Mouse (Mus musculus) G1E (cell line): ENCODE data around the gene Kcnip1. TPM values are rescaled to one million over a fixed set of nuclear protein-coding genes. Genes with fewer than 3 reads are reported as not detected.

Experiments
- ATAC-seq: 2 replicates; pipeline ENCODE4 v1.8.0; 2016; ENCODE audit warnings: mild to moderate bottlenecking; ENCODE audit not compliant: insufficient number of reproducible peaks, poor library complexity, low FRiP score, severe bottlenecking; ENCODE audit errors: extremely low read depth
- DNase-seq: peaks from one replicate; pipeline ENCODE4 v3.0.0; 2012; ENCODE audit warnings: low spot score
- H3K27me3 ChIP-seq: 2 replicates; pipeline ENCODE4 v1.6.1; 2012; ENCODE audit warnings: mild to moderate bottlenecking, low read length, inconsistent platforms; ENCODE audit not compliant: insufficient read depth
- H3K36me3 ChIP-seq: replicated peaks from 2 replicates; pipeline ENCODE3; 2012; ENCODE audit warnings: mild to moderate bottlenecking, inconsistent platforms
- H3K4me1 ChIP-seq: 2 replicates; pipeline ENCODE4 v1.6.1; 2012; ENCODE audit warnings: low read depth, low read length, inconsistent platforms, mixed read lengths; ENCODE audit not compliant: insufficient read depth
- H3K4me3 ChIP-seq: 2 replicates; pipeline ENCODE4 v1.5.1; 2012; ENCODE audit warnings: low read depth, mild to moderate bottlenecking, inconsistent platforms, low read length, moderate library complexity, mixed read lengths
- H3K9me3 ChIP-seq: replicated peaks from 2 replicates; pipeline ENCODE4 v1.6.1; 2012; ENCODE audit warnings: inconsistent platforms
- CTCF ChIP-seq: IDR thresholded peaks from 2 replicates; pipeline ENCODE4 v1.5.1; 2012; ENCODE audit warnings: low read depth, low read length, inconsistent platforms, mixed read lengths
- GATA1 ChIP-seq: IDR thresholded peaks from 2 replicates; pipeline ENCODE4 v1.6.1; 2012; ENCODE audit warnings: borderline replicate concordance, low read length, inconsistent platforms, mixed read lengths
- GATA2 ChIP-seq: IDR thresholded peaks from 2 replicates; pipeline ENCODE4 v1.6.1; 2012; ENCODE audit warnings: low read depth, low read length, inconsistent platforms, borderline replicate concordance
- POLR2AphosphoS5 ChIP-seq: IDR thresholded peaks from 2 replicates; pipeline ENCODE4 v1.6.1; 2012; ENCODE audit warnings: low read depth, low read length, inconsistent platforms; ENCODE audit not compliant: insufficient replicate concordance
- TAL1 ChIP-seq: conservative IDR thresholded peaks from 2 replicates; pipeline ENCODE4 v1.6.1; 2012; ENCODE audit warnings: low read depth, low read length, inconsistent platforms, mixed read lengths
- polyA plus RNA-seq: library from polyadenylated mRNA; stranded (reverse); fragments of >175 nt; gene quantifications from 2 replicates; pipeline ENCODE4 v1.2.3, GENCODE M21; 2012
- total RNA-seq, 2 experiments: library from RNA; stranded (forward) in 1 of 2; stranded (reverse) in 1 of 2; fragments of 200-1000 nt in 1 of 2; fragments of >200 nt in 1 of 2; fragmentation: Nextera tagmentation in 1 of 2; gene quantifications; 2 replicates each; pipeline ENCODE4 v1.2.3; 2014 to 2017

Gene Kcnip1
- total and polyA plus RNA-seq, 3 experiments, result 0.27 TPM; not detected in 2

DNA sequence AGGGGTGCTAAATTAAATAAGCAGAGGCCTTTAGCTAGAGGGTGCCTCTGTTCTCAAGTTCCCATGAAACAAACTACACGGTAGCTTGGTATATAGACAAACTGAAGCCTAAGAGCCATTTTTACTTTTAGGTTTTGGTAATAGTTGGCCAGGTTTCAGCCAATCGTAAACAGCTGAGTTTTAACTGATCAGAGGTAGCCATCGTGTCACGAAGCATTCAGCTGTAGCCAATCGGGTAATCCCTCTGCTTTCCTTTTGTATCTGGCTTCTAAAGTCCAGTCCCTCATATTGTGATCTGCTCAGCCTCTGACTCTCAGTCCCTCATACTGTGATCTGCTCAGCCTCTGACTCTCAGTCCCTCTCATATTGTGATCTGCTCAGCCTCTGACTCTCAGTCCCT, 36.7 kb upstream of the Kcnip1 start:
- Histone ChIP-seq H3K9me3 (0 out of 2 replicates have a peak, but pooled peaks cover 5% of the 10 kb centered on the region), H3K36me3 (no peaks in the 10 kb centered on the region), H3K4me3 (no peak overlapping the region), H3K4me1 (peaks cover 34% of the 10 kb centered on the region), H3K27me3 (no peaks in the 10 kb centered on the region)
- DNase-seq (no peak), ATAC-seq (no peak)
- TF ChIP-seq CTCF, result no peak
- TF ChIP-seq TAL1, result no peak
- no peak for TF ChIP-seq GATA2
- TF ChIP-seq POLR2AphosphoS5, result no peak
- TF ChIP-seq GATA1, result no peak

DNA sequence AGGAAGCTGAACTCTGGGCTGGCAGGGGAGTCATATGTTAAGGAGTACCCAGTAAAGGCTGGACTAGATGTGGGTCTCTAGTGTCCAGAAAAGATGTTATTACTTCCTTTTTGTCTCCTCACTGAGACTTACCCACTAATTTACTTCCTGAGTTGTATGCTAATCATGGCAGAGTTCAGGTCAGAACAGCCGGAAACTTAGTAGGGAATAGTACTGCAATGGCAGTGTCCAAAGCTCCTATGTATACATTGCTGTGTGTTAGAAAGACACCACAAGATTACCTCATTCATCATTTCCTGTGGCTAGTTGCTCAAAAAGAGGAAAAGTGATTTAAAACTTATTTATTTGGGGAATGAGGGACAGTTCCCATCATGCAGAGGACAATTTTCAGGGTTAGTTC, 32.1 kb upstream of the Kcnip1 start:
- peaks cover 15% of the 10 kb centered on the region for H3K4me1 ChIP-seq
- H3K4me3 ChIP-seq, result no peak overlapping the region
- no peaks in the 10 kb centered on the region for H3K27me3 ChIP-seq
- DNase-seq, result no peak
- ATAC-seq, result no peak
- H3K9me3 ChIP-seq, result 0 out of 2 replicates have a peak, but pooled peaks cover 10% of the 10 kb centered on the region
- TF ChIP-seq TAL1, result no peak
- no peak for TF ChIP-seq POLR2AphosphoS5
- no peak for TF ChIP-seq GATA2
- TF ChIP-seq CTCF, result no peak
- no peak for TF ChIP-seq GATA1
- H3K36me3 ChIP-seq, result no peaks in the 10 kb centered on the region

DNA sequence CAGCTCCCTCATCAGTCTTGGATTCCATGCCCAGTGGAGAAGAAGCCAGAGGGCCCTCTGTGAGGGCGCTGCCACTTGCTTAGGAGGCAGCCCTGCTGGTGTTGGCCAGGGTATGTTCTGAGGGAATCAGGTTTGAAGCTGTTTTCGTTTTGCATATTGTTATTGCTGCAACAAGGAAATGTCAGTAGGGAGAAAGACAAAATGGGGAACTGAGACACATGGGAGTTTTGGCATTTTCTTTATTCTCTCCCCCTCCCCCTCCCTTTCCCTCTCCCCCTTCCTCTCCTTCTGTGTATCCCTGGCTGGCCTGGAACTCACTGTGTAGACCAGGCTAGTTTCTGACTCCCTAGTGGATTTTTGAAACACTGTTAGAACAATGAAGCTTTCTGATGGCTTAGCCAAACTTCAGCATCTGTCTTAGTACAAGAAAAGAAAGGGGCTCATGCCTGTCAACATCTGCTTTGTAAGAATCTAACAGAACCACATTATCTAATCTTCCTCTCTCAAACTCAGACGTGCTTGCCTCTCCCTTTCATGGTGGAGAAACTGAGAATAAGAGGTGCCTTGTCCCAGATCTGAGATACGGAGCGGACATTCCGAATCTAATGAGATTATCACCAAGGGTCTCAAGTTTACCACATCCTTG, 19.2 kb upstream of the Kcnip1 start:
- TF ChIP-seq CTCF (no peak), GATA2 (no peak), GATA1 (no peak), TAL1 (no peak), POLR2AphosphoS5 (no peak)
- H3K4me3 ChIP-seq, result no peak overlapping the region
- H3K9me3 ChIP-seq, result peaks cover 7% of the 10 kb centered on the region; the same call in 1 of the 2 replicates
- no peaks in the 10 kb centered on the region for H3K27me3 ChIP-seq
- DNase-seq (no peak), ATAC-seq (no peak)
- H3K36me3 ChIP-seq, result no peaks in the 10 kb centered on the region
- peaks cover 32% of the 10 kb centered on the region for H3K4me1 ChIP-seq

DNA sequence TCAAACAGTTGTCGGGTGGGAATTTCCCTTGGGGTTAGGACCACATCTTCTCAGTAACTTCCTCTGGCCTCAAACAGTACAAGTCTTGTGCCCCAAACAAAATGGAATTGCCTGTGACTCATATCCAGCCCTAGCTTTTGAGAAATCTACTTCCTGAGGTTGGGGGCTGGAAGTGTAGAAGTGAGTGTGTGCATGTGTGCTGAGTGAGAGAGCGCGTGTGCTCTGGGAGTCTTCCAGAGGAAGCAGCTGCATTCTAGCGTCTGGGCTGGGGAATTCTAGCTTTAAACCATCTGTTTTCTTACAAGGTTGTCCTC, 17.9 kb upstream of the Kcnip1 start:
- TF ChIP-seq TAL1 (no peak), POLR2AphosphoS5 (no peak), GATA1 (no peak), GATA2 (no peak)
- ATAC-seq, result no peak

DNA sequence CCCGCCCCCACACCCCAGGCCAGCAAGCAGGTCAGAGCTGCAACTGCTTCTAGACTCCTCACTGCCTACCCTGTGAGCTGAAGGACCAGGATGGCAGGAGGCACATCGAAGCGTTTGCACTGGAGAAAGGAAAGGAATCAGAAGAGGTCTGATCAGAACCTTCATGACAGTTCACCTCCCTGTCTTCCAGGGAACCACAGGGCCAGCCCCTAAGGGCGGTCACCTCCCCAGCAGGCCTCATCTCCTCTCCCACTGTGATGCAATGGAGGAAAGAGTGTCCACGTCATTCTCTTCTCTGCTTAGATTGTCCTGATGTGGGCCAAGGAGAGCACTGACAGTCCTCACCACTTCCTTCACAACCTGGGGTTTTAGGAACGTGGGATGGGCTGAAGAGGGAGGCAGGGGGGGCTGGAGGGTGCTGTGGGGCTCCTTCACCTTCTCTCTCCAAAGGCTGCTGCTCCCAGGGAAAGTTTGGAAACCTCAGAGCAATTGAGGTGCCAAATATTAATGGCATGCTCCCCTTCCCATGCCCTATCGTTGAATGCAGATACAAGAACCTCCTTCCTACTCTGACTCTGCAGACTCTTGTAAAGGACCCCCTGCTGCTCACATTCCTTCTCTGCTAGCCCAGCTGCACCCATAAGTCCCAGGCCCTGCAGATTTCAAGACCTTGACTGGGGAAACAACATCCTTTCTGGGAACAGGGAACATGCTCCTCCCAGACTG, 17.3 kb upstream of the Kcnip1 start:
- no peak for DNase-seq
- Histone ChIP-seq H3K9me3 (peaks cover 13% of the 10 kb centered on the region; the same call in 1 of the 2 replicates), H3K36me3 (no peaks in the 10 kb centered on the region), H3K4me3 (peak overlapping the region; percentile 23; the same call in 1 of the 2 replicates), H3K27me3 (no peaks in the 10 kb centered on the region), H3K4me1 (peaks cover 43% of the 10 kb centered on the region)
- no peak for ATAC-seq
- TF ChIP-seq GATA1, result no peak
- no peak for TF ChIP-seq GATA2
- no peak for TF ChIP-seq CTCF
- TF ChIP-seq POLR2AphosphoS5, result no peak
- TF ChIP-seq TAL1, result no peak

More for the DNA sequence above, 17.9 kb upstream of the Kcnip1 start:
- Histone ChIP-seq H3K36me3 (no peaks in the 10 kb centered on the region), H3K4me3 (no peak overlapping the region), H3K27me3 (no peaks in the 10 kb centered on the region), H3K4me1 (peaks cover 39% of the 10 kb centered on the region), H3K9me3 (peaks cover 10% of the 10 kb centered on the region; the same call in 1 of the 2 replicates)
- DNase-seq, result no peak

DNA sequence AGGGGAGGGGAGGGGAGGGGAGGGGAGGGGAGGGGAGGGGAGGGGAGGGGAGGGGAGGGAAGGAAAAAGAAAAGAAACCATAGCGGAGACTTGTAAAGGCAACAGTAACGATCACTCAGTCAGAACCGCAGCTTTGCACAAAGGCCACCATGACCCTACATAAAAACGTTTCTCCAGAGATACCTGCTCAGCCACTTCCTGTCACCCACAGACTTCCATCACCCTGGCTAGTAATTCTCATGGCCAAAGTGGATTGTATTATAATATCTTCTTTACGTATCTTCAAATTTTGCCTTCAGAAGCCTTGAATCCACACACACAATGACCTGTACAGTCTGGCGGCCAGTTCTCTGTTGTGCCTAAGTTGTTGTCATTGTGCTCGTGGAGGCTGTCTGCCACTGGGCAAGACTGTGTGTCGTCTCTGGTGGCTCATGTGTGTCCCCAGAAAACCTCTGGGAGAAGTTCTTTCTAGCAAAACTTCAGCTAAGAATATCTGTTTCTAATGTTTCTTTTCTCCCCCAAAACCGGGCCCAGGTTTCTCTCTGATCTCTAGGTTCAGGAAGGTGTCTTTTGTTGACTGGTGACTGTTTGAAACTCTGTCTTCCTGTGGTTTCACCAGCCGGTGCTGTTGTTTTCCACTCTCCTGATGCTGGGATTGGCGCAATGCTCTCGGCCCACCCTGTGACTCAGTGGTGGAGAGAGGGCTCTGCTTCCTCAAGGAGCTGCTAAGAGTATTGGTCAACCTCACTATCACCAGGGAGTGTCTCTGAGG, 16.6 kb upstream of the Kcnip1 start:
- peaks cover 45% of the 10 kb centered on the region for H3K4me1 ChIP-seq
- H3K4me3 ChIP-seq, result peak overlapping the region; percentile 23; the same call in 1 of the 2 replicates
- no peaks in the 10 kb centered on the region for H3K27me3 ChIP-seq
- H3K9me3 ChIP-seq, result peaks cover 13% of the 10 kb centered on the region
- ATAC-seq (no peak), DNase-seq (no peak)
- H3K36me3 ChIP-seq, result no peaks in the 10 kb centered on the region
- TF ChIP-seq CTCF (no peak), GATA2 (no peak), POLR2AphosphoS5 (no peak), GATA1 (no peak), TAL1 (no peak)
